Mouse (Mus musculus): Measurements from ENCODE around the gene Grxcr1. TPM values are rescaled to one million over a fixed set of nuclear protein-coding genes. Genes with fewer than 3 reads are reported as not detected.

The Grxcr1 gene
- polyA plus RNA-seq, 1 experiment from 2014 or later, result not detected

- no peaks in the 10 kb centered on the region for H3K36me3 ChIP-seq (replicated peaks)
- H3K4me1 ChIP-seq, result no peaks in the 10 kb centered on the region
- H3K9me3 ChIP-seq, result no peaks in the 10 kb centered on the region
- no peak for ATAC-seq (ENCODE audit: low FRiP score)
- H3K4me3 ChIP-seq (replicated peaks), result no peak overlapping the region
- WGBS, result 64% methylated on average over 6 of the region's 6 CpGs
- H3K27me3 ChIP-seq, result no peaks in the 10 kb centered on the region
- H3K27ac ChIP-seq, result no peak overlapping the region
- H3K9ac ChIP-seq, result no peak overlapping the region
- H3K4me2 ChIP-seq, result no peak overlapping the region
Observed at GRCm38 (mm10) chr5:68112430-68113036, 80.9 kb downstream of the Grxcr1 start.

- ATAC-seq (ENCODE audit: low FRiP score), result no peak
- WGBS, result 51% methylated on average over 2 of the region's 2 CpGs
- Histone ChIP-seq H3K4me2 (no peak overlapping the region), H3K9me3 (no peaks in the 10 kb centered on the region), H3K27ac (no peak overlapping the region), H3K9ac (no peak overlapping the region), H3K4me1 (no peaks in the 10 kb centered on the region), H3K36me3 (replicated peaks) (no peaks in the 10 kb centered on the region), H3K27me3 (no peaks in the 10 kb centered on the region), H3K4me3 (replicated peaks) (no peak overlapping the region)
Observed at GRCm38 (mm10) chr5:68120880-68121279, 89.2 kb downstream of the Grxcr1 start.

GRCm38 (mm10) chr5:68122883-68123282 lies 91.2 kb downstream of the Grxcr1 start:
- H3K9ac ChIP-seq, result no peak overlapping the region
- ATAC-seq (ENCODE audit: low FRiP score), result no peak
- no peaks in the 10 kb centered on the region for H3K4me1 ChIP-seq
- no peak overlapping the region for H3K4me2 ChIP-seq
- H3K4me3 ChIP-seq (replicated peaks), result no peak overlapping the region
- no peaks in the 10 kb centered on the region for H3K27me3 ChIP-seq
- no peaks in the 10 kb centered on the region for H3K36me3 ChIP-seq (replicated peaks)
- no peak overlapping the region for H3K27ac ChIP-seq
- H3K9me3 ChIP-seq, result no peaks in the 10 kb centered on the region
- WGBS, result 78% methylated on average over 3 of the region's 3 CpGs

DNA sequence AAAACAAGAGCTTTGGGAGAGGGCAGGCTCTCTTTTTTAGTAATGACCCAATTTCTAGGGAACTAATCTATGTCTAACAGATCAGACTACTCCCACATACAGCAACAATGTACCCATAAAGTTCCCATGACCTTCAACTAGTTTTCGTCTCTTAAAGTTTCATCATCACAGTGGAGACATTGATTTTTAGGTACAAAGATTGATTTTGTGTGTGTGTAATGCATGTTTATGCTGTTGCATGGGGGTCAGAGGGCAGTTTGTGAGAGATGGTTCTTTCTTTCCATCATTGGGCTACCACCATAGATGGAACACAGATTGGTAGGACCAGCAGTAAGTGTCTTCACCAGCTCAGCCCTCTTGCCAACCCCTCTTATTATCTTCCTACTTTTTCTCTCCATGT lies 93.8 kb downstream of the Grxcr1 start:
- Histone ChIP-seq H3K36me3 (replicated peaks) (no peaks in the 10 kb centered on the region), H3K27me3 (no peaks in the 10 kb centered on the region), H3K4me2 (no peak overlapping the region), H3K9ac (no peak overlapping the region), H3K27ac (no peak overlapping the region), H3K4me1 (no peaks in the 10 kb centered on the region), H3K9me3 (no peaks in the 10 kb centered on the region), H3K4me3 (replicated peaks) (no peak overlapping the region)
- 92% methylated on average over 1 of the region's 1 CpGs for WGBS
- no peak for ATAC-seq (ENCODE audit: low FRiP score)

GRCm38 (mm10) chr5:68128421-68128820 lies 96.8 kb downstream of the Grxcr1 start:
- Histone ChIP-seq H3K9ac (no peak overlapping the region), H3K27ac (no peak overlapping the region), H3K36me3 (replicated peaks) (no peaks in the 10 kb centered on the region), H3K4me2 (no peak overlapping the region), H3K4me3 (replicated peaks) (no peak overlapping the region), H3K9me3 (no peaks in the 10 kb centered on the region), H3K4me1 (no peaks in the 10 kb centered on the region), H3K27me3 (no peaks in the 10 kb centered on the region)
- 13% methylated on average over 4 of the region's 4 CpGs for WGBS
- peak; percentile 69; the same call in 1 of the 2 replicates for ATAC-seq (ENCODE audit: low FRiP score)

DNA sequence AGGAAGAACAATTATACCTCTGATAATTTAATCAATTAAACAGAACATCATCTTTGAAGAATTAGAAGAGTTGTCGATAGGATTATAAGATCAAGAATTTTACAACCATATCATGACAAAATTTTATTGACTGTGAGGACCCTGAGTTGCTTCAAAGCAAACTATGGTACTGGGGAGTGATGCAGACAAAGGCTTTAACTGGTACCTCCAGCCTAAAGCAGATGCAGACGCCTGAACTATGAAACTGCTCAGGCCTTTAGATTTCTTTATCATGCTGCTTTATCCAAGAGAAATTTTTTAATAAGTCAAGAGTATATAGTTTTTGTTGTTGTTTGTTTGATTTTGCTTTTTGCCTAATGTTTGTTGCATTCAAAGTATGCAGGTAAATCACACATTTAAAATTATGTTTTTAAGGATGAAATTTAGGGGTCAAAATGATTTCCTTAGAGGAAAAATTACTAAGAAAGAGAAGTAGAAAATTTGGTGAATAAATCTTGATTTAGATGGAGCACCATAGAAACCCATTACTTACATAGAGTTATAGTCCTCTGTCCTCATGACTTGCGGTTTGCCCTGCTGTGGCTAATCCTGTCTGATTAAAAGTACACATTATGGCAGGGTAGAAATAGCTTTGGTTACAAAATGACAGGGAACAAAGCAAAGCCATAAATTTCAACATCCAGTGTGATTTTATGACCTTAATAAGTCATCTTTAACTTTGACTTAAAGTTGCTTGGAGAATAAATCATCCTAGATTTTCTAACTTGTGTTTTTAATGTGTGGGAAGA lies 97.4 kb downstream of the Grxcr1 start:
- Histone ChIP-seq H3K27me3 (no peaks in the 10 kb centered on the region), H3K4me3 (replicated peaks) (no peak overlapping the region), H3K4me2 (no peak overlapping the region), H3K4me1 (no peaks in the 10 kb centered on the region), H3K9me3 (no peaks in the 10 kb centered on the region), H3K36me3 (replicated peaks) (no peaks in the 10 kb centered on the region), H3K9ac (no peak overlapping the region), H3K27ac (no peak overlapping the region)
- no peak for ATAC-seq (ENCODE audit: low FRiP score)
- 77% methylated on average over 3 of the region's 3 CpGs for WGBS

DNA sequence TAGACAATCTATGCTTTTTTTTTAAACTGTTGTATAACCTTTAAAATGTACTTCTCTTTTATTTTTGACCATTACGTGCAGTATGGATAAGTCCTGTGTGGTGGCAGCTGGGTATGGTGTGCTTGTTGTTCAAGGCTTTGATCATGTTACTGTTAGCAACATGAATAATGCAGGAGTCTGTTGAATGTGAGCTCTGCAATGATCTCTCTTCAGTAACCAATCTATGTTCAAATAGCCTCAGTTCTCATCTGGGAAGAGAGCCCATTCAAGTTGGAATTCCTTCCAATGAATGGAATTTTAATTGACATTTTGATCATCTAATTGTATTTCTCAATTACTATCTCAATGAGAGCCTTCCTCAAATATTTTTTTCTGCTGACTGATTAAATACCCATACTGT lies 115.2 kb downstream of the Grxcr1 start:
- H3K9me3 ChIP-seq, result no peaks in the 10 kb centered on the region
- 40% methylated on average over 1 of the region's 1 CpGs for WGBS
- 0 out of 2 replicates have a peak, but pooled peaks have one; percentile 53 for ATAC-seq (ENCODE audit: low FRiP score)

GRCm38 (mm10) chr5:68149946-68150345 lies 118.3 kb downstream of the Grxcr1 start:
- Histone ChIP-seq H3K4me2 (no peak overlapping the region), H3K27ac (no peak overlapping the region), H3K27me3 (no peaks in the 10 kb centered on the region), H3K9ac (no peak overlapping the region), H3K4me3 (replicated peaks) (no peak overlapping the region), H3K9me3 (no peaks in the 10 kb centered on the region), H3K4me1 (no peaks in the 10 kb centered on the region), H3K36me3 (replicated peaks) (no peaks in the 10 kb centered on the region)
- no peak for ATAC-seq (ENCODE audit: low FRiP score)
- WGBS, result 71% methylated on average over 3 of the region's 3 CpGs

More for the DNA sequence above, 115.2 kb downstream of the Grxcr1 start:
- Histone ChIP-seq H3K9ac (no peak overlapping the region), H3K27ac (no peak overlapping the region), H3K4me3 (replicated peaks) (no peak overlapping the region), H3K4me2 (no peak overlapping the region), H3K27me3 (no peaks in the 10 kb centered on the region), H3K4me1 (no peaks in the 10 kb centered on the region), H3K36me3 (replicated peaks) (no peaks in the 10 kb centered on the region)

GRCm38 (mm10) chr5:68150347-68151043 lies 118.9 kb downstream of the Grxcr1 start:
- Histone ChIP-seq H3K4me3 (replicated peaks) (no peak overlapping the region), H3K4me2 (no peak overlapping the region), H3K27ac (no peak overlapping the region), H3K9ac (no peak overlapping the region), H3K36me3 (replicated peaks) (no peaks in the 10 kb centered on the region), H3K27me3 (no peaks in the 10 kb centered on the region), H3K9me3 (no peaks in the 10 kb centered on the region), H3K4me1 (no peaks in the 10 kb centered on the region)
- WGBS, result 80% methylated on average over 4 of the region's 4 CpGs
- ATAC-seq (ENCODE audit: low FRiP score), result no peak

DNA sequence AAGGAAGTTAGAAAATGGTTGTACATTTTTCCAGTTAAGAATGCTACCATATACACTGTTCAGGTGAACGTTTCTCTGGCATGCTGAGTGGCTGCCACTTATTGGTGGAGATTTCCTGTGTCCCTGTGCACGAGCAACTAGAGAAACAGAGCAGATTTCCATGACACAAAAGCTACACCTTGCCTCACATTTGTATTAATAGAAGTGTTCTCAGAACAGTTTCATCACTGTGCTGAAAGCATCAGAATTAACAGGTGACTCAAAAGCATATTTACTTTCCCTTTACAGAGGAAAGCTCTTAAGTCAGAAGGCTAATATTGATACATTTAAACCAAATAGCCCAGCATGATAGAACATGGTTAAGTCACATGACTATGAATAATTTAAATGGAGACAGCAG lies 130.9 kb downstream of the Grxcr1 start:
- Histone ChIP-seq H3K4me2 (no peak overlapping the region), H3K4me3 (replicated peaks) (no peak overlapping the region), H3K4me1 (no peaks in the 10 kb centered on the region), H3K27ac (no peak overlapping the region), H3K27me3 (no peaks in the 10 kb centered on the region), H3K9me3 (no peaks in the 10 kb centered on the region), H3K36me3 (replicated peaks) (no peaks in the 10 kb centered on the region), H3K9ac (no peak overlapping the region)
- 81% methylated on average over 2 of the region's 2 CpGs for WGBS
- ATAC-seq (ENCODE audit: low FRiP score), result no peak

DNA sequence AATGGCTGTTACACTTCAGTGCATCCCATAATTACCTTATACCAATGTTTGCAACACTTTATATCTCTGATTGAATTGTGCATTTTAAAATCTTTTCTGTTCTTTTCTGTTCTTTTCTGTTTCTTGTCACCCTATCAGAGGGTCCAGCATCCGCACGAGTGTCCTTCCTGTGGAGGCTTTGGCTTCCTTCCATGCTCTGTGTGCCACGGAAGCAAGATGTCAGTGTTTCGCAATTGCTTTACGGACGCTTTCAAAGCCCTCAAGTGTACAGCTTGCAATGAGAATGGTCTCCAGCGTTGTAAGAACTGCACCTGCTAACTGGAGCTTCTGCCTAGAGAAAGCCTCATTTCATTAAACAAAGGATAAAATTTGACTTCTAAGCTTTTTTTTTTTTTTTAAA lies 134.3 kb downstream of the Grxcr1 start:
- no peak overlapping the region for H3K4me2 ChIP-seq
- ATAC-seq (ENCODE audit: low FRiP score), result no peak
- no peak overlapping the region for H3K4me3 ChIP-seq (replicated peaks)
- 91% methylated on average over 7 of the region's 7 CpGs for WGBS
- H3K27ac ChIP-seq, result no peak overlapping the region
- no peaks in the 10 kb centered on the region for H3K9me3 ChIP-seq
- no peaks in the 10 kb centered on the region for H3K27me3 ChIP-seq
- no peaks in the 10 kb centered on the region for H3K4me1 ChIP-seq
- H3K9ac ChIP-seq, result no peak overlapping the region
- H3K36me3 ChIP-seq (replicated peaks), result no peaks in the 10 kb centered on the region

Data from forebrain, embryonic 12.5 days (tissue).